Mouse (Mus musculus) heart, embryonic 13.5 days (tissue): ENCODE measurements around the gene Ms4a13. TPM values are rescaled to one million over a fixed set of nuclear protein-coding genes. Genes with fewer than 3 reads are reported as not detected.
"Not testable (repeated sequence)": the region's sequence is repeated elsewhere in the genome, so short reads cannot be mapped to it uniquely, and the experiment has no call there.

ENCODE experiments used
- ATAC-seq: fragments of 200-750 bp; cut with Nextera tagmentation; 2 replicates; pipeline ENCODE4 v1.8.0; 2017; ENCODE audit warnings: moderate TSS enrichment; ENCODE audit not compliant: insufficient number of reproducible peaks, low FRiP score, low TSS enrichment; ENCODE audit errors: extremely low read depth
- H3K27ac ChIP-seq: fragments of 300-500 bp; sonication (generic); replicated peaks from 2 replicates; pipeline ENCODE4 v1.5.1; 2015; ENCODE audit warnings: moderate library complexity, mild to moderate bottlenecking, inconsistent platforms
- H3K27me3 ChIP-seq: fragments of 300-500 bp; sonication (generic); replicated peaks from 2 replicates; pipeline ENCODE4 v1.6.1; 2015; ENCODE audit warnings: mild to moderate bottlenecking, inconsistent platforms
- H3K36me3 ChIP-seq: fragments of 300-500 bp; sonication (generic); 2 replicates; pipeline ENCODE4 v1.6.1; 2015; ENCODE audit warnings: mild to moderate bottlenecking, inconsistent platforms
- H3K4me1 ChIP-seq: fragments of 300-500 bp; sonication (generic); 2 replicates; pipeline ENCODE4 v1.6.1; 2015; ENCODE audit warnings: inconsistent platforms
- H3K4me2 ChIP-seq: fragments of 300-500 bp; sonication (generic); 2 replicates; pipeline ENCODE4 v1.6.1; 2015; ENCODE audit warnings: inconsistent platforms, mild to moderate bottlenecking, moderate library complexity
- H3K4me3 ChIP-seq: fragments of 300-500 bp; sonication (generic); 2 replicates; pipeline ENCODE4 v1.5.1; 2015; ENCODE audit warnings: moderate library complexity, mild to moderate bottlenecking, inconsistent platforms
- H3K9ac ChIP-seq: fragments of 300-500 bp; sonication (generic); 2 replicates; pipeline ENCODE4 v1.6.1; 2015; ENCODE audit warnings: inconsistent platforms, mild to moderate bottlenecking, moderate library complexity
- H3K9me3 ChIP-seq: fragments of 300-500 bp; sonication (generic); 2 replicates; pipeline ENCODE4 v1.6.1; 2016; ENCODE audit warnings: inconsistent platforms
- WGBS: fragments of 180-500 bp; shearing (Covaris S2); methylation state at CpG from one replicate; pipeline ENCODE4 v1.1.7; 2015; ENCODE audit warnings: mixed read lengths; 5-methylcytosine and 5-hydroxymethylcytosine counted together
- polyA plus RNA-seq: library from polyadenylated mRNA; unstranded; fragments of >200 nt; fragmentation: Nextera tagmentation; extraction: Ambion mirVana; gene quantifications from 2 replicates; pipeline ENCODE4 v1.2.1, GENCODE M21; 2015

Ms4a13 gene
- polyA plus RNA-seq, 1 experiment from 2014 or later, result not detected

DNA sequence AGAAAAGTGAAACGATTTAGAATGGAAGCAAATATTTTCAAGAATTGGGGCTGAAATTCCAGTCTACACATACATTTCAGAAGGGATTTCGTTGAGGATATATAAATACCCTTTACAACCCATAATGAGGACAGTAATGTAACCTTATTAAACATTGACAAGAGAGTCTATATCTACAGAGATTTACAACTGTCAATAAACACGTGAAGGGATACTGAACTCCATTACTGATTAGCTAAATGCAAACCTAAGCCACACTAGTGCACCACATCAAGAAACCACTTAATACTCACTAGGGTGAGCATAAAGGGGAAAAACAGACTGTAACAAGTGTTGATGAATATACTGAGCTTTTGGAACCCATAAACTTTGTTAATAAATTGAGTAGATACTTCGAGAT lies 61.2 kb downstream of the Ms4a13 start:
- no peak for ATAC-seq
- H3K27me3 ChIP-seq, result no peaks in the 10 kb centered on the region; the same call in 1 of the 2 replicates
- H3K36me3 ChIP-seq, result no peaks in the 10 kb centered on the region
- H3K9me3 ChIP-seq, result no peaks in the 10 kb centered on the region
- WGBS, result 61% methylated on average over 4 of the region's 4 CpGs
- no peak overlapping the region for H3K9ac ChIP-seq
- no peaks in the 10 kb centered on the region for H3K4me1 ChIP-seq
- H3K4me2 ChIP-seq, result no peak overlapping the region
- no peak overlapping the region for H3K4me3 ChIP-seq
- no peak overlapping the region for H3K27ac ChIP-seq

DNA sequence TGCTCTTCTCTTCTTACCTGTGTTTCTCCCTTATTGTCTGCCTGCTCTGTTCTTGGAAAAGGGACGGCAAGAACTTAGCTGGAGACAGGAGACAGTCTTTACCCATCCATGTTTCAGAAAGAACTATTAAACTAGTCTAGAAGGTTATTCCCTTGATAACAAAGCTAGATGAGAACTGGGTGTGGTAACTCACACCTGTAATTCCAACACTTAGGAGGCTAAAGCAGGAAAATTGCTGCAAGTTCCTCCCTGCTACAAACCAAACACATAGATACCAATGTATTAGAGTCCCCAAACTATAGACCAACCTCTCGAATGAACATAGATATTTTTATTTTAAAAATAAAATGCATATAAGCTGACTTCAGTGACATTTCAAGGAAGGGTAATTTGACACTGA lies 61.7 kb downstream of the Ms4a13 start:
- no peaks in the 10 kb centered on the region for H3K36me3 ChIP-seq
- H3K9me3 ChIP-seq, result no peaks in the 10 kb centered on the region
- H3K4me3 ChIP-seq, result no peak overlapping the region
- ATAC-seq, result no peak
- no peak overlapping the region for H3K9ac ChIP-seq
- no peaks in the 10 kb centered on the region for H3K4me1 ChIP-seq
- no peaks in the 10 kb centered on the region; the same call in 1 of the 2 replicates for H3K27me3 ChIP-seq
- WGBS, result 69% methylated on average over 2 of the region's 2 CpGs
- no peak overlapping the region for H3K4me2 ChIP-seq
- no peak overlapping the region for H3K27ac ChIP-seq

DNA sequence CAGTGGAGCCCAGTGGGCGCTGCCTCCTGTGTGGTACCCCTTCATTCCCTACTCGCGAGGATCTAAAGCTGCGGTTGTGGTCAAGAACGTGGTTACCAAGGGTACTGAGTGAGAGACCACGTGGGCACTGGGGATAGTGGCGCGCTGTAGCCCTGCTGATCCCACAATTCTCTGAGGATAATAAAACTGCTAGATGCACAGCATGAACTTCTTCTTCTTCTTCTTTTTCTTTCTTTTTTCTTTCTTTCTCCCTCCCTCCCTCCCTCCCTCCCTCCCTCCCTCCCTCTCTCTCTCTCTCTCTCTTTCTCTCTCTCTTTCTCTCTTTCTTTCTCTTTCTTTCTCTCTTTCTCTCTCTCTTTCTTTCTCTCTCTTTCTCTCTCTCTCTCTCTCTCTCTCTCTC lies 65.8 kb downstream of the Ms4a13 start, which contains the start of gene 1700017D01Rik:
TSS of gene 1700017D01Rik (minus strand) at position 101 of the 400 bp plus-strand sequence.
- not testable (repeated sequence) for H3K9ac ChIP-seq, H3K9me3 ChIP-seq, H3K27me3 ChIP-seq, H3K4me3 ChIP-seq, ATAC-seq, H3K4me1 ChIP-seq, H3K36me3 ChIP-seq, H3K27ac ChIP-seq, H3K4me2 ChIP-seq
- 76% methylated on average over 8 of the region's 8 CpGs for WGBS

DNA sequence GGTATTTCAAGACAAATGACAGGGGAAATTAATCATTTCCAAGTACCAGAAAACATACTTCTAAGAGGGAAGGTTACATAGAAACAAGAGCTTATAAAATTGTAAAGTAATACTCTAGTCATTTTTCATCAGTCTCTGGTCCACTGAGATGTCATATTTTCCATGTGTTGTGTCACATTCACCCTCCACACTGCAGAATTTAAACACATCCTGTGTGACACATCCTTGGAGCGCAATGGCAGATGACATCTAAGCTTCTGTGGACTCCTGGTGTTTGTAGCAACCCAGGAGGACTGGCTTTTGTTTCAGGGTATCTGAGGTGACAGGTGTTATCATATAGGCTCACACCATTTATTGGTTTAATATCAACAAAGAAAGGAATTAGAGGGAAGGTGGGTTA lies 66.8 kb downstream of the Ms4a13 start:
- H3K4me3 ChIP-seq, result no peak overlapping the region
- no peak overlapping the region for H3K4me2 ChIP-seq
- no peaks in the 10 kb centered on the region for H3K9me3 ChIP-seq
- WGBS, result 67% methylated on average over 1 of the region's 1 CpGs
- no peaks in the 10 kb centered on the region; the same call in 1 of the 2 replicates for H3K27me3 ChIP-seq
- no peaks in the 10 kb centered on the region for H3K4me1 ChIP-seq
- H3K36me3 ChIP-seq, result no peaks in the 10 kb centered on the region
- no peak for ATAC-seq
- no peak overlapping the region for H3K27ac ChIP-seq
- H3K9ac ChIP-seq, result no peak overlapping the region

DNA sequence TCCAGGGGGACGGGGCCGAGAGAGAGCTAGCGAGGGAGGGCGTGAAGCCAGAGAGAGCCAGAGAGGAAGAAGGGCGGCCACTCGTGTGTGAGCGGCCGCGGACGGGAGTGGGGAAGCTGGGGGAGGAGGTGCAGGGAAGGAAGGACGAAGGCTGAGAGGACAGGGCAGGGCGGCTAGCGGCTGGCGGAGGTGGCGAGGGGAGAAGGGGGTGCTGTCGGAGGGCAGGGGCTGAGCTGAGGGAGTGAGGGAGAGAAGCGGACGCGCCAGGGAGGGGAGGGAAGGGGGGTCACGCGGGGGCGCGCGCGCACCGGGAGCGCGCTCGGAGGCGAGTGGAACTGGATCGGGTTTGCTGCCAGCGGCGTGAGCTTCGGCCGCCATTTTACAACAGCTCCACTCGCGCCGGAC lies 75.5 kb downstream of the Ms4a13 start:
- peak; percentile 81 for ATAC-seq
- 3% methylated on average over 14 of the region's 38 CpGs for WGBS
- H3K27ac ChIP-seq, H3K9me3 ChIP-seq, H3K36me3 ChIP-seq, H3K27me3 ChIP-seq, H3K4me1 ChIP-seq: not testable (repeated sequence)
- peak overlapping the region; percentile 65 for H3K4me2 ChIP-seq
- H3K4me3 ChIP-seq, result peak overlapping the region; percentile 49
- peak overlapping the region; percentile 72 for H3K9ac ChIP-seq

Other genes starting within 250 kb of the Ms4a13 start
- gene Ccdc86, start 247.5 kb downstream of the Ms4a13 start, polyA plus RNA-seq, result 18.8 and 19.9 TPM in 2 replicates
- 0.15 TPM in 1 of 2 replicates, not detected in the other for gene Ms4a10, start 222.1 kb downstream of the Ms4a13 start, polyA plus RNA-seq
- not detected in 2 replicates for gene Ms4a15, start 203.5 kb downstream of the Ms4a13 start, polyA plus RNA-seq
- gene Ms4a18, start 178.7 kb downstream of the Ms4a13 start, polyA plus RNA-seq, result not detected in 2 replicates
- 0.21 TPM in 1 of 2 replicates, not detected in the other for gene Ms4a8a, start 115.6 kb downstream of the Ms4a13 start, polyA plus RNA-seq
- not detected in 2 replicates for gene 1700017D01Rik, start 65.9 kb downstream of the Ms4a13 start, polyA plus RNA-seq
- not detected in 2 replicates for gene 1700025F22Rik, start 31.4 kb downstream of the Ms4a13 start, polyA plus RNA-seq
- gene Ms4a12, start 35.7 kb upstream of the Ms4a13 start, polyA plus RNA-seq, result not detected in 2 replicates
- not detected in 2 replicates for gene Ms4a1, start 69.5 kb upstream of the Ms4a13 start, polyA plus RNA-seq
- not detected in 2 replicates for gene Ms4a5, start 87.1 kb upstream of the Ms4a13 start, polyA plus RNA-seq
- 0.05 TPM in 1 of 2 replicates, not detected in the other for gene Ms4a14, start 117.7 kb upstream of the Ms4a13 start, polyA plus RNA-seq
- gene Ms4a7, start 139.4 kb upstream of the Ms4a13 start, polyA plus RNA-seq, result 2.7 and 3.6 TPM in 2 replicates
- 2.8 and 4.2 TPM in 2 replicates for gene Ms4a4a, start 178.8 kb upstream of the Ms4a13 start, polyA plus RNA-seq
- gene Ms4a4c, start 208.0 kb upstream of the Ms4a13 start, polyA plus RNA-seq, result 0.27 and 1.3 TPM in 2 replicates
- gene Ms4a4b, start 246.8 kb upstream of the Ms4a13 start, polyA plus RNA-seq, result not detected in 2 replicates